Mouse (Mus musculus) liver, embryonic 14.5 days (tissue): Measurements from ENCODE around the gene Itgb6. TPM values are rescaled to one million over a fixed set of nuclear protein-coding genes. Genes with fewer than 3 reads are reported as not detected.

ENCODE experiments used
- ATAC-seq: fragments of 200-750 bp; cut with Nextera tagmentation; 2 replicates; pipeline ENCODE4 v1.8.0; 2017; ENCODE audit warnings: moderate number of reproducible peaks, mild to moderate bottlenecking, moderate library complexity; ENCODE audit not compliant: insufficient read depth
- DNase-seq, 3 experiments: peaks; one replicate each; pipeline ENCODE4 v3.0.0-alpha.2; 2012 to 2013; ENCODE audit warnings: low read depth in 3 of 3, low spot score in 3 of 3
- H3K27ac ChIP-seq: fragments of 300-500 bp; sonication (generic); 2 replicates; pipeline ENCODE4 v1.5.1; 2014; ENCODE audit warnings: moderate library complexity, mild to moderate bottlenecking, control low read depth, inconsistent platforms
- H3K27me3 ChIP-seq: fragments of 300-500 bp; sonication (generic); 2 replicates; pipeline ENCODE4 v1.6.1; 2014; ENCODE audit warnings: mild to moderate bottlenecking, low read length, moderate library complexity; ENCODE audit not compliant: control insufficient read depth, insufficient read depth
- H3K36me3 ChIP-seq: fragments of 300-500 bp; sonication (generic); replicated peaks from 2 replicates; pipeline ENCODE4 v1.6.1; 2014; ENCODE audit warnings: low read depth; ENCODE audit not compliant: control insufficient read depth, insufficient read depth
- H3K4me1 ChIP-seq, 2 experiments: fragments of 200-500 bp in 1 of 2; fragments of 300-500 bp in 1 of 2; sonication (generic) in 1 of 2; replicated peaks; 2 replicates each; pipeline ENCODE4 v1.6.1; 2012 to 2014; ENCODE audit warnings: antibody characterized with exemption in 1 of 2, inconsistent platforms in 1 of 2, low read length in 1 of 2; ENCODE audit not compliant: control insufficient read depth in 2 of 2, insufficient read depth in 2 of 2
- H3K4me2 ChIP-seq: fragments of 300-500 bp; sonication (generic); 2 replicates; pipeline ENCODE4 v1.6.1; 2014; ENCODE audit warnings: low read depth, mild to moderate bottlenecking, control low read depth, moderate library complexity
- H3K4me3 ChIP-seq, 2 experiments: fragments of 200-500 bp in 1 of 2; fragments of 300-500 bp in 1 of 2; sonication (generic) in 1 of 2; 2 replicates each; pipeline ENCODE4 v1.5.1; 2012 to 2014; ENCODE audit warnings: low read depth in 2 of 2, low read length in 2 of 2, mild to moderate bottlenecking in 2 of 2, control low read depth in 1 of 2, inconsistent platforms in 1 of 2, moderate library complexity in 1 of 2; ENCODE audit not compliant: insufficient read depth in 1 of 2
- H3K9ac ChIP-seq: fragments of 300-500 bp; sonication (generic); replicated peaks from 2 replicates; pipeline ENCODE4 v1.6.1; 2014; ENCODE audit warnings: mild to moderate bottlenecking, control low read depth, moderate library complexity
- H3K9me3 ChIP-seq: fragments of 300-500 bp; sonication (generic); 2 replicates; pipeline ENCODE4 v1.6.1; 2016; ENCODE audit warnings: low read length, mixed read lengths; ENCODE audit not compliant: control insufficient read depth
- CTCF ChIP-seq: IDR thresholded peaks from 2 replicates; pipeline ENCODE4 v1.5.1; 2016; ENCODE audit warnings: antibody characterized with exemption, low read depth, control low read depth
- EP300 ChIP-seq: IDR thresholded peaks from 2 replicates; pipeline ENCODE4 v1.6.1; 2016; ENCODE audit warnings: antibody characterized with exemption, low read depth
- WGBS: fragments of 180-500 bp; shearing (Covaris S2); extraction: QIAGEN DNeasy Blood & Tissue Kit; methylation state at CpG from one replicate; pipeline ENCODE4 v1.1.7; 2014; ENCODE audit not compliant: insufficient replicate concordance; 5-methylcytosine and 5-hydroxymethylcytosine counted together
- polyA plus RNA-seq, 2 experiments: library from polyadenylated mRNA; depleted of rRNA in 1 of 2; stranded (reverse) in 1 of 2; unstranded in 1 of 2; fragments of >200 nt; fragmentation: Nextera tagmentation in 1 of 2; extraction: Ambion mirVana in 1 of 2; gene quantifications; 2 replicates each; pipeline versions ENCODE4 v1.2.1 to v1.2.3; 2012 to 2014

Itgb6 gene
- polyA plus RNA-seq, 2 experiments: 0.02 to 0.05 TPM

DNA sequence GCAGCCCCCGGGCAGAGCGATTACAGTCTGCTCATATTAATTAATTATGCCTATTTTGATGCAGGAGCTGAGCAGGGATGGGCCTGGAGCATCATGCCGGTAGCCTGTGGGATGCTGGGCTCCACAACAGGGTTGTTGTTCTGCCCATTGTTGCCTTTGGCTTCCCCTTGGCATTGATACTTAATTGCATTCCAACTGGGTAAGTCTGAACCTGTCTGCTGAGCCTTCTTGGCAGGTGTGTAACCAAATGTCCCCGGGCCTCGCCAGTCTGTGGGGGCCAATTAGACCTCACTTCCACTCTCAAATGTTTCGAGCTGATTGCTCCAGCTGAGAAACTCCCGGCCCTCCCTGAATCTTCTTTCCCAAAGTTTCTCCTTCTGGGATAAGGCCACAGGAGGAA lies 24.9 kb downstream of the Itgb6 start:
- ATAC-seq (no peak), DNase-seq (no peak)
- no peak overlapping the region for H3K4me3 ChIP-seq
- TF ChIP-seq EP300: no peak
- TF ChIP-seq CTCF: no peak
- H3K4me1 ChIP-seq: no peaks in the 10 kb centered on the region; a peak in 1 of 4 replicates
- 58% methylated on average over 7 of the region's 7 CpGs for WGBS
- H3K9me3 ChIP-seq: no peaks in the 10 kb centered on the region
- no peaks in the 10 kb centered on the region for H3K36me3 ChIP-seq
- no peak overlapping the region for H3K4me2 ChIP-seq
- no peak overlapping the region for H3K9ac ChIP-seq
- no peak overlapping the region for H3K27ac ChIP-seq
- no peaks in the 10 kb centered on the region for H3K27me3 ChIP-seq

DNA sequence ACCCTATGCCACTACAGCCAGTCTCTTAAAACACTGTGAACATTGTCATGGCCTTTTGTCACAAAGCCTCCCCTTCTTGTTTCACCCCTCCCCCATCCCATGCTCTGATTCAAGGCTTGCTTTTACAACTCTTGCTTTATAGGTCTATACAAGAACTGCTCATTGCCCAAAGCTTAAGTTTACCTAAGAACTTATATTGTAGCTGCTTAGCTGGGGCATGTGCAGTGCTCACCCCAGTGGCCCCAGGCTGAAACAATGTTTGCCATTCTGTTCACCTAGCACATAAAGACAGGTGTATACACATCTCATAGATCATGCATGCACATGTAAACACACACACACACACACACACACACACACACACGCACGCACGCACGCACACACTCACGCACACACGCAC lies 25.9 kb downstream of the Itgb6 start:
- 81% methylated on average over 6 of the region's 6 CpGs for WGBS
- TF ChIP-seq EP300: no peak
- TF ChIP-seq CTCF: no peak
- Histone ChIP-seq H3K4me3 (no peak overlapping the region), H3K36me3 (no peaks in the 10 kb centered on the region), H3K27me3 (no peaks in the 10 kb centered on the region), H3K9ac (no peak overlapping the region), H3K27ac (no peak overlapping the region), H3K4me1 (no peaks in the 10 kb centered on the region; a peak in 1 of 4 replicates), H3K9me3 (no peaks in the 10 kb centered on the region), H3K4me2 (no peak overlapping the region)
- no peak for DNase-seq
- no peak for ATAC-seq

DNA sequence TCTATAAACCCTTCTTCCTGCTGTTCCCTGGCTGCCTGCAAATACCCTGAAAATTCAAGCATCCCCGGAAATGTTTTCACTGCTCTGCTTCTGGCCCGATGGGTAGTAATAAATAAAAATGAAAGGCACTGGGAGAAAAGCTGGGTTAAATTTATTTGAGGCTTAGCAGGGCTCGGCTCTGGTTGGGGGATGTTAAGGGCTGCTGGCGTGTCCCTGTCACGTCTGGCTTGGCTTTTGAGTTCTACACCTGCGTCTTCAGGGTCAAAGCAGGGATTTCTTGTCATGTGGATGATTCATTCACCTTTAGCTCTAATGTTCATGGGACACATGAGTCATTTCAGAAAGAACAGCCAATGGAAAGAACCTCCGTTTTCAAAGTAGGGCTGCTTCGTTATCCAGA lies 26.7 kb downstream of the Itgb6 start:
- TF ChIP-seq CTCF (no peak), EP300 (no peak)
- H3K4me2 ChIP-seq: no peak overlapping the region
- H3K27me3 ChIP-seq: no peaks in the 10 kb centered on the region
- H3K27ac ChIP-seq: no peak overlapping the region
- no peak for DNase-seq
- WGBS: 62% methylated on average over 8 of the region's 8 CpGs
- no peaks in the 10 kb centered on the region; a peak in 1 of 4 replicates for H3K4me1 ChIP-seq
- H3K9me3 ChIP-seq: no peaks in the 10 kb centered on the region
- no peak overlapping the region for H3K9ac ChIP-seq
- H3K4me3 ChIP-seq: no peak overlapping the region
- H3K36me3 ChIP-seq: no peaks in the 10 kb centered on the region
- no peak for ATAC-seq

DNA sequence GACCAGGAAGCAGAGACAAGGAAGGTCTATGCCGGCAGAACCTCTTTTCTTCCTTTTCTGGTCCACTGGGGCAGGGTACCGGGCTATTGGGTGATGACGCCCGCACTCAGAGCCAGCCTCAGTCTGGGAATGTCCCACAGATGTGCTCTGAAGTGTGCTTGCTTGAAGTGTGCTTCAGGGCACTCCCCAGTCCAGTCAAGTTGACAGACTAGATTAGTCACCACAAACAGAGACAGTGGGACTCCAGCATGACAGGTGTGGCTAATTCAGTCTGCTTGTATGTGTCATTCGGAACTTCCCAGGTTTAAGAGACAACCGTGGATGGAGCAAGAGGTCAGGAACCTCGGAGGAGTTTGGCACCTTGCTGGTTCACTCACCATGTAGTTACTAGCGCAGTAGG lies 27.9 kb downstream of the Itgb6 start:
- H3K36me3 ChIP-seq: no peaks in the 10 kb centered on the region
- no peak overlapping the region for H3K9ac ChIP-seq
- WGBS: 74% methylated on average over 8 of the region's 8 CpGs
- no peaks in the 10 kb centered on the region for H3K9me3 ChIP-seq
- no peaks in the 10 kb centered on the region for H3K27me3 ChIP-seq
- TF ChIP-seq CTCF (no peak), EP300 (no peak)
- no peak overlapping the region for H3K4me3 ChIP-seq
- ATAC-seq (no peak), DNase-seq (no peak)
- H3K4me2 ChIP-seq: no peak overlapping the region
- H3K4me1 ChIP-seq: no peaks in the 10 kb centered on the region; a peak in 1 of 4 replicates
- H3K27ac ChIP-seq: no peak overlapping the region

DNA sequence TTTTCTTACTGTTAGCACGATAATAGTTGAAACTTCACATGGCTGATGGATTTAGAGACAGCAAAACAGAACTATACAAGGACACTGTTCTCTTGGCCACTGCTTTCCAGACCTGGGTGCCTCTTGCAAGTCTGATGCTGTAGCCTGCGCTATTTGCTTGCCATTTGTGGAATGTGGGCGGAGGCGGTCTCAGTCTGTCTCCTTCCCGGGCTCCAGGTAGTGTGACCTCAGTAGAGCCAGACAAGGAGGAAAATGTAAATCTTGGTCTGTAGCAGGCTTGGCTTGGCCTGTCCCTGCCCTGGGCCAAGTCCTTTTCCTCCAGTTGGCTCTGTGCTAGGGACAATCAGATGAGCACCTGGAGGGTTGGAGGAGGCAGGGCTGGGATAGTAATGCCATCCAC lies 30.2 kb downstream of the Itgb6 start:
- no peak overlapping the region for H3K9ac ChIP-seq
- ATAC-seq (no peak), DNase-seq (no peak)
- no peaks in the 10 kb centered on the region for H3K27me3 ChIP-seq
- no peaks in the 10 kb centered on the region for H3K4me1 ChIP-seq
- no peaks in the 10 kb centered on the region for H3K9me3 ChIP-seq
- TF ChIP-seq EP300 (no peak), CTCF (no peak)
- H3K27ac ChIP-seq: no peak overlapping the region
- H3K4me2 ChIP-seq: no peak overlapping the region
- H3K36me3 ChIP-seq: no peaks in the 10 kb centered on the region
- 69% methylated on average over 5 of the region's 5 CpGs for WGBS
- H3K4me3 ChIP-seq: no peak overlapping the region
